ENCODE assay signal across 24 mouse cellular contexts in the genomic region with DNA sequence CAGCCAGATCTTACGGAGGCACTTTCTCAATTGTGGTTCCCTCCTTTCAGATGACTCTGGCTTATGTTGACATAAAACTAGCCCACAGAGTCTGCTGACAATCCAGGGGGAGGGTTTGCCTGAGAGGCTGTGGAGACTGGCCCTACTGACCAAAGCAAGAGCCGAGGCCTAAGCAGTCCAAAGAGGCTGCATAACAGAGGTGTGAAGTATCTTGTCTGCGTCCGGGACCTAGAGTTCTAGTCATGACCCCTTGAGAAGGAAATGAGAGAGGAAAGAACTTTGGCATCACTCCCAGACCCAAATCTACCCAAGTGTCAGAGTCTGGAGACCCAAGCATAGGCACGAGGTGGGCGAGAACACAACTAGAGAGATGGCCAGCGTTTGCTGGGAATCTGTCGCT. TPM values are rescaled to one million over a fixed set of nuclear protein-coding genes. Genes with fewer than 3 reads are reported as not detected.
"Had no signal": no experiment of that assay in that cellular context is flagged by ENCODE, and none has a peak within 500 bp of the region (broad histone marks: within the 10 kb centered on the region; RNA-seq: fewer than 3 reads in every experiment).

No protein-coding gene starts in this region.

- H3K4me1 ChIP-seq: midbrain, embryonic 13.5 days; midbrain, embryonic 15.5 days; neural tube, embryonic 12.5 days had no signal

- ATAC-seq: liver, postnatal 0 days; lung, postnatal 0 days; midbrain, embryonic 13.5 days; midbrain, embryonic 15.5 days had no signal

- DNase-seq: liver, postnatal 0 days; lung, adult 2 months; lung, postnatal 14 days; lung, postnatal 36 days; right cerebral cortex, postnatal 25 days; right cerebral cortex, postnatal 4 days; spleen, adult 18-20 months; thymus, adult 18-20 months; thymus, postnatal 14 days; thymus, postnatal 36 days had no signal

- H3K4me3 ChIP-seq: liver, embryonic 15.5 days; lung, embryonic 15.5 days; megakaryocyte, embryonic 14.5 days; midbrain, embryonic 13.5 days; midbrain, embryonic 15.5 days; neural tube, embryonic 12.5 days had no signal

- H3K9ac ChIP-seq: liver, embryonic 15.5 days; liver, postnatal 0 days; lung, embryonic 15.5 days; midbrain, embryonic 13.5 days; midbrain, embryonic 15.5 days; neural tube, embryonic 12.5 days had no signal

- H3K9me3 ChIP-seq: liver, embryonic 15.5 days; lung, embryonic 15.5 days; megakaryocyte, embryonic 14.5 days; midbrain, embryonic 13.5 days; midbrain, embryonic 15.5 days; neural tube, embryonic 12.5 days had no signal

- H3K4me2 ChIP-seq: liver, embryonic 15.5 days; lung, embryonic 15.5 days; midbrain, embryonic 11.5 days; midbrain, embryonic 13.5 days; midbrain, embryonic 15.5 days; neural tube, embryonic 12.5 days had no signal

- H3K27me3 ChIP-seq: lung, embryonic 15.5 days; midbrain, embryonic 15.5 days had no signal

- H3K27ac ChIP-seq: liver, embryonic 15.5 days; lung, embryonic 15.5 days; macrophage; midbrain, embryonic 13.5 days; midbrain, embryonic 15.5 days; neural tube, embryonic 12.5 days had no signal

- H3K36me3 ChIP-seq: liver, embryonic 15.5 days; lung, embryonic 15.5 days; neural tube, embryonic 12.5 days had no signal

RNA-seq across cellular contexts. Expression of gene Ankrd63, which starts 17.1 kb away (rescaled TPM):
- total RNA-seq: monocyte, adult 5-6 weeks had no signal
- polyA plus RNA-seq: macrophage; midbrain, embryonic 11.5 days; midbrain, embryonic 15.5 days; midbrain, postnatal 0 days; neural tube, embryonic 12.5 days; neural tube, embryonic 14.5 days; stomach, embryonic 14.5 days; thymus, postnatal 0 days had no signal

RNA-seq across cellular contexts. Expression of gene Pak6, which starts 23.6 kb away (rescaled TPM):
- total RNA-seq: monocyte, adult 5-6 weeks had no signal
- polyA plus RNA-seq: macrophage had no signal
